Mouse (Mus musculus) kidney, adult 11 months (tissue): ENCODE measurements around the gene Pkp1.
A peak's percentile ranks its signal among the peaks of the same experiment; 100 is the strongest.

Source experiments
- DNase-seq: peaks from one replicate; pipeline ENCODE4 v3.0.0; 2022

Gene Pkp1

DNA sequence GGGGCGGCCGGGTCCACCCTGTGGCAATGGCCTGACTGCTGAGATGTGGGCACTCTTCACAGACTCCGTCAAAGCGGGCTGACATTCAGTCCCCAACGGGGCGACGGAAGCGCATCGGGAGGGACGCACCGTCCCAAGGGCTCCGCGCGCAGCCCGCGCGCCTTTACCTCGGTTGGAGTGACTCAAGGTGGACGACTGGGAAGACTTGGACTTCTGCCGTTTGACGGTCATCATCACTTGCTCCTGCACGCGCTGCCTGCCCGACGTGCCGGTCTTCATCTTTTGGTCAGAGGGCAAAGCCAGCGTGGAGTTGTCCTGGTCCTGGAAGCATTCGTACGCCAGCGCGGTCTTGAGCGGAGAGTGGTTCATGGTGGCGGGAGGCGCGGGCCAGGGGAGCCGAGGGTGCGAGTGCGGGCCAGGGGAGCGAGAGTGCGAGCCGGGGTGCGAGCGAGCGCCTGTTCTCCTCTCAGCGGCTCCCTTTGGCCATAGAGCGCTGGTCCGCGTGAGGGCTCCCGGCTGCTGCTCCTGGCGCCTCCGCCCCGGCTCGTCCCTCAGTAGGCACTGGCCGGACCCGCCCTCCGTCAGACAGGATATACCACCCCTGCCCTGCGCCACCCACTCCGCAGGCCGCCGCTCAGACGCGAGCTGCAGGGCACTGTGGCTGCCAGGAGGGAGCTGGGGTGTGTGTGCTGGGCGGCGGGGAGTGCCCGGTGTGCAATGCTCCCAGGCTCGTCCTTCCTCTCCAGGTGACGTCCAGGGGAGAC is at the start of gene Pkp1:
TSS of gene Pkp1 (minus strand) at position 564 of the 764 bp plus-strand sequence.
- no peak for DNase-seq

DNA sequence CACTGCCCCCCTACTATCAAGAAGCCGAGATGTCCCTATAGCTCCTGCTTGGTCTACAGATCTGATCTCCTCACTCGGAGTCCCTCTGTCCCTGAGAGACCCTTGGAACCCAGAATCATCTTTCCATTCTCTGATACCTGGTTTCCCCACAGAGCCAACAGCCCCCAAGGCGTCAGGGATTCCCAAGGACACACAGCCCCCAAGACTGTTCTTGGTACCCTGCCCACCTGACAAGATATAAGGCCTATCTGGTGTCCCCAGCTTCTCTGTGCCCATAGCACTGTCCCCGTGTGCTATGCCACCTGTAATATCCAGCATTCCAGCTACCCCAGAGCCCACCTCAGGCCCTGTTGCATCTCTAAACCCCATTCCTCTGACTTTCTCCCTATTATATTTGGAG is 48.7 kb upstream of the Pkp1 start:
- DNase-seq = no peak

DNA sequence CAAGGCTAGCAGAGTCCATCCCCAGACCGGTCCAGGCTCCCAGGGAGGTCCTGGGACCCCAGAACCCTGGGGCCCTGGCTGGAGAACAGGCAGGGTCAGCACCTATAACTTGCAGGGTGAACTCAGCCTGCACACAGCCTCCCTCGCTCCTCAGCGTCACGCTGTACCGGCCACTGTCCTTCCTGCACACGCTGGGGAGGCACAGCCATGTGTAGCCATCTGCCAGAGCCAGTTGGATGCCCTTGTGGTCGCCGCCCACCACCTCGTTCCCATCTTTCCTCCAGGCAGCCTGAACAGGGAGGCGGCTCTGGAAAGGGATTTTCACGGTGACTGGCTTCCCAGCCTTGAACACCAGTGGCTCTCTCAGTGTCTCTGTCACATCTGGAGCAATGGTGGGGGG is 45.6 kb upstream of the Pkp1 start:
- no peak for DNase-seq

DNA sequence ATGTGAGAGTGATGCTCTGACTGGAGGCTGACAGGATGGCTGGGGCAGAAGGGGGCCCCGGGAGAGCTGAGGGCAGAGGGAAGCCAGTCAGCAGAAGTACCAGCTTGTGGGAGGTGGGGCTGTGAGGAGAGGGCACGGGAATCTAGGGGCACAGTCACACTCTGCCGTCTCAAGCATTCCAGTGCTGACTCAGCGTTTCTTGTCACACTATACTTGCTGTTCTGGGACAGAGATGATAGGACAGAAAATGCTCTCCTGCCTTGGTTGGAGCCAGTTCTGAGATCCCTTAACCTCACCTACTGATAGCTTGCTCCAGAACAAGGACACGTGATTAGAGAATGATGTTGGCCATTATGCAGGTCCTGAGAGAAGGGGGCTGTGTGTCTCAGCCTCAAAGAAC is 44.2 kb upstream of the Pkp1 start:
- DNase-seq = no peak

DNA sequence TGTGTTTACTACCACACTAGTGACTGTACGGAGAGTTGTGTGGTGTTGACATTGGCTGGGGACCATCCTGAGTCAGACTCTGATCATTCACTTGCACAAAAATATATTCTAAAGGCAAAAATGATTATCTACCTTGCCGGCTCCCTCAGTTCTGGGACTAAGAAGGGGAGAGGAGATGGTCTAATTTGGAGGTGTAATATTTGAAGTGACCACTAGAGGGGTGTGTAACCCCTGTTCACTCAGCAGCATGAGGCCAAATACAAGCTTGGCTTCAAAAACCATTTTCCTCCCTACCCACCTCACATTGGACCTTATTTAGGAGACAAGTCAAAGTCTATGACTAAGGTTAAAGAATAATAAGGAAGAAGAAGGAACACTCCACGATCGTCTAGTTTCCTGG is 39.5 kb upstream of the Pkp1 start:
- no peak for DNase-seq

DNA sequence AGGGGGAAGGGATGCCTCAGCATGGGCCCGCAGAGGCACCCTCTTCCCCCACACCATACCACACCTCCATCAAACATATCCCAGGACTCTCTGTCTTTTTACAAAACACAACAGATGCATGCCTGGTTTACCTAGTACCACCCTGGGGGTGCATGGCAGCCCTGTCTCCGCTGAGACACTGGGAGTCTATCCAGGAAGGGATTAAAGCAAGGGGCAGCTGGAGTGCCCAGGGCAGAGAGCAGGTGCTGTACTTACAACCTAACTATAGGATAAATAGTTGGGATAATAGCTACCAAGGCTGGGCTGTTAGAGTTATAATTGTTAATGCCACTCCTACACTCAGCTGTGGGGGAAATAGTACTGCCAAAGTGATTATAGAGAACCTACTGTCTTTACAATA is 29.9 kb upstream of the Pkp1 start:
- no peak for DNase-seq

DNA sequence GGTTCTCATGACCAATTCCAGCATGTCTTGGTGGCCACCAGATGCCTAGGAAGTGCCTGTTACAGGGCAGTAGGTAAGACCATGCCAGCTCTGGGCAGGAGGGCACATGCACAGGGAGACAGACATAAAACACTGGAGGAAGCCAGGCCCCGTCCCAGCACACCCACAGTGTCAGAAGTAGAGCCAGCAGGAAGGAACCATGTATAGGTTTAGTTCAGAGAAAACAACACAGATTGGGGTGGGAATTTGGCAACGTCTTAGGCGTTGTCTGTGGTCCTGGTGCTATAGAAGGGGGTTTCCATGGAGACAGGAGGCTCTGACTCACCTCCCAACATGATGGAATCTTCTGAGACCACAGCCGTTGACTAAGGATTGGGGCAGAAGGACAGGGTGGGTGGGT is 27.2 kb upstream of the Pkp1 start:
- DNase-seq = no peak

DNA sequence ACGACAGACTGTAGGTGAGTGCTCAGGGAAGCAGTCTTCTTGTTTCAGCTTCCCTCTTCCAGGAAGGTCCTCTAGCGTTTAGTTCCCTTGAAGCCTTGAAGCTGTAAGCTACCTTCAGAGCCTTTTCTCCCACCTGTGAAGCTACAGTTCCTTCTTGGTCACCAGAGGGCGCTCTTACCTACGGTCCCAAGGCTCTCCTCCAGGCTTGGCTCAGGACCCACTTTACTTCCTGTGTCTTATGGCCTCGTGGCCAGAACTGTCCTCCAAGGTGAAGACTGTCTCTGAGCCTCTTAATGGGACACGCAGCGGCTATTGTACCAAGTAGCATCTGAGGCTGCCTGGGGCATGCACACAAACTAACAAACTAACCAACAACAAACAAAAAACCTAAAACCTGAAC is 26.7 kb upstream of the Pkp1 start:
- peak; percentile 16 for DNase-seq

DNA sequence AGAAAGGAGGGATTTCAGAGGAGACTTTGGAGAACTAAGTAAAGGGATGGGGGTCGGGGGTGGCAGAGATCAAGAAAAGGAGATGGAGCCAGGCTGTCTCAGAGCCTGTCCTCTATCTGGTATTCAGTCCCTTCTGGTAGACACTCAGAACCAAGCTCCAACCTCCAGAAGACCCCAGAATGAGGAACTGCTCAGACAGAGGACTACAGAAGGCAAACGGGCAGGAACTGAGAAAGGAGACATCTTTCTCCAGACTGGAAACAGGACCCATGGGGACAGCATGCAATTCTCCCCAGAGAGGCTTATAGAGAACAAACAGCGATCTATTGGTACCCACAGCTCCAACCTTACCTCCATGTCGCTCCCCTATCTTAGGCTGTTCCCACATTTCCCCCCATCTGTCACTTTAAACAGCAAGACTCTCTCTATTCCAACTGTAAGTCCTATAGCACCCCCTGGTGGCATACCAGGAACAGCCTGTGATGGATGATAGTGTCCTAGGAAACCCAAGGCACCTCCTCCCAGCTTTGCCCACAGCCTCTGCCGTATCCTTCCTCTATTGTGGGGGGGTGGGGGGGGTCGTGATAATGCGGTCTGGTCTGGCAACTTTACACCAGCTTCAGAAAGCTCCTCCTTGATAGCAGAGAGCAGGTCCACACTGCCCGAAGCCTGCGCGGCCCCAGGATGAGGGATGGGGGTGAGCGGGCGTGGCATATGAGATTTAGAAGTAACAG is 25.7 kb upstream of the Pkp1 start:
- DNase-seq = peak; percentile 47

DNA sequence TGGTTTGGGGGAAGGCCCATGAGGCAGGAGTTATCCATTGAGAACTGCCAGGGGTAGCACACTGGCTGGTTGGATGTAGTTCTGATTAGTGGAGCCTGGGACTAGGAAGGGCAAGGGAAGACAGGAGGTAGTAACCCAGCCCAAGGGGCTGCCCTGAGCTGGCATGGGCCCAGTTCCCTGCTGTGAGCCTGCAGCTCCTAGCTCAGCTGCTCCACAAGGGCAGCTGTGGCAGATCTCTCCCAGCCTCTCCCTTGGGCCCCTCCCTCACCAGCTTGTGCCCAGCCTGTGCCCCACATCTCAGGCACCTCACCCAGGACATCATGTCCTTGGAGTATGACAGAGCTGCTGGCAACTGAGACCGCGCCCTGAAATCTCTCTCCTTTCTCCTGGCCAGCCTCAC is 24.7 kb upstream of the Pkp1 start:
- no peak for DNase-seq

DNA sequence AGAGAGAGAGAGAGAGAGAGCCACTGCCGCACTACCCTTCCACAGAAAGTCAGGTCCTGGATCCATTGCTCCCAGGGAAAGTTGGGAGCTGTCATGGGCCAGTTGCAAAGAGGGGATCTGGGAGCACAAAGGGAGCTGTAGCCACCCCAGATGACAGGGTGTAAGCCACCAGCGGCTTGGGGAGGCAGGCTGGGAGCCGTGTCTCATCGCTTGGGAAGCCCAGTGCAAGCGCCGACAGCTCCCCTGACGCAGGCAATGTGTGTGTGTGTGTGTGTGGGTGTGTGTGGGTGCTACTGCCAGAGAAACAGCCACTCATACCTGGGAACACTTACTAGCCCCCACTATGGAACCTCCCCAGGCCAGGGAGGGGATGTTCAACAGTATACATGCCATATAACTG is 23.1 kb upstream of the Pkp1 start:
- no peak for DNase-seq

DNA sequence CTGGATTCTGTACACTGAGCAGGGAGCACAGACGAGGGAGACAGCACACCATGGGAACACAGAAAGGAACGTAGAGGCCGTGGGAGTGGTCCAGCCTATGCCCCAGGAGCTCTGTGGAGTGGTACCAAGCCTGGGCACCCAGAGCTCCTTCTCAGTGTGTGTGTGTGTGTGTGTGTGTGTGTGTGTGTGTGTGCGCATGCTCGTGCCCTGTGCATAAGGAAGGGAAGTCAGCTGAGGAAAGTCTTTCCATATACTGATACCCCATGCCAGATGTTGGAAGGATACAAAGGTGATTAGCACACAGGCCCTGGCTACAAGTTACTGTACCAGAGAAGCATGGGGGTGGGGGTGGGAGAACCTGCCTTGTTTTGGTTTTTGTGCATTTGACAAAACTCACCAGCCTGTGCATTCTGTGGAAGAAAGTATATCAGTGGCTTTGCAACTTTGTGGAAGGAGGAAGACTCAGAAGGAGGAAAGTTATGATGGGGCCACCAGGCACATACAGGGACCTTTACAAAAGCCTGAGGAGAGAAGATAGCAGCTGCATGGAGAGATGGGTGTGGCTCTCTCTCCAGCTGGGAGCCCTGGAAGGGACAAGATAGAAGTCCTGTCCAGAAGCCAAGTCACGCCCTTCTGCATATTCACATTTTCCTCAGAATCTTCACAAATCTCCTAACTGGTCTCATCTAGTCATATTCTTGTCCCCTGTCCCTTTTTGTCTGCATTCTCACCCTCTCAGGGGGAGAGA is 22.4 kb upstream of the Pkp1 start:
- DNase-seq = no peak

DNA sequence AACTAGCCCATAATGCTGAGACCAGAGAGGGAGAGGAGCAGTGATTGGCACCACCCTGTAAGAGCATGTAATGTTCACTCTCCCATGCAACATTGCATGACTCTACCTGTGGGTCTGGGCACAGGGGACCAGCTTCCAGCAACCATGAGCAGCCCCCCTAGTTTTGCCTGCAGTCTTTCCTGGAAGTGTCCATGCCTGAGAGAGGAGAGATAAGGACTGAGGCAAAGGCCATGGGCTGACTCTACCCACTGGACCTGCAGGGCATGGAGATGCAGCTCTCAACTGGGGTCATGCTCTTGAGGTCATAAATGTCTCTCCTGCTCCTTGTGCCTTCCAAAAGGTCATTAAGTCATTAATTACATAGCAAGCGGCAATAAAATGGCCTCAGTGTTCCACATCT is 17.1 kb upstream of the Pkp1 start:
- no peak for DNase-seq

DNA sequence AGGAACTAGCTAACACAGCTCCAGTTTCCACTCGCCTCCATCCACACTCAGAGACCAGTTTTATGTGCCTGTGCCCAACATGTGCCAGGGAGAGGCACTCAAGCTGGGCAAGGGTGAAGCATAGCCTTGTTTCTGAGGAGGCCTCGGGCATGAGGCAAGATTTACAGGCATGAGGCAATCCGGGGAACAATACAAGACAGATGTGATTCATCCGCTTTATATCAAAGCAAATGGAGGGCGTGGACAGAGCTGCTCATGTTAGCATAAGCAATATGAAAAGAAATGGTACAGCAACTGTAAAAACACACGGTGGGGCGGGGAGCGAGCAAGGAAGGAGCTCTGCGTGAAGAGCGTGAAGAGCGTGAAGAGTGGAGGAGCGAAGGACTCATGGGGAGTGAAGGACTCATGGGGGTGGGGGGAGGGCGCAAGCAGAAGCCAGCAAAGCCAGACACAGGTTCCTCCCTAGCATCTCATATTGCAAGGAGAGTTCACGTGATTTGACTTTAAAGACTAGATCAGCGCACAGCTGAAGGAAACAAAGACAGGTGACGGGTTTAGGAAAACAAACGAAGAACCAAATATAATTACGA is 14.8 kb upstream of the Pkp1 start:
- no peak for DNase-seq

DNA sequence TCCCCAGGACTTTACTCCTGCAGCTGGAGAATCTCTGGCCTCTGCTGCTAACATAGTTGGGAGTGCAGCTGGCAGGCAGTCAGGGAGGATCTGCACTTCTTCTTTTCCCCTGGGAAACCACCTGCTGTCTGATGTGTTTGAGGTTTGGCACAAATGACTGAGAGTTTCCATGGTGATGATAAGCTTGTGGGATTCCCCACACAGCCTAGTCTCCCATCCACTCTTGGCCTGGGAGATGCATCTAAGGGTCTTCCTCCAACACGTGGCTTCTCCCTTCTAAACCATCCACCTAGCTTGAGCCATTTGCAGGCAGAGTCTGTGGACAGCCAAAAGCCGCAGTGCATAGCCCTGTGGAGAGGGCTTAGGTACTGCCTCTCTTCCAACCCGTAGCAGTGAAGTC is 10.9 kb upstream of the Pkp1 start:
- DNase-seq = no peak

DNA sequence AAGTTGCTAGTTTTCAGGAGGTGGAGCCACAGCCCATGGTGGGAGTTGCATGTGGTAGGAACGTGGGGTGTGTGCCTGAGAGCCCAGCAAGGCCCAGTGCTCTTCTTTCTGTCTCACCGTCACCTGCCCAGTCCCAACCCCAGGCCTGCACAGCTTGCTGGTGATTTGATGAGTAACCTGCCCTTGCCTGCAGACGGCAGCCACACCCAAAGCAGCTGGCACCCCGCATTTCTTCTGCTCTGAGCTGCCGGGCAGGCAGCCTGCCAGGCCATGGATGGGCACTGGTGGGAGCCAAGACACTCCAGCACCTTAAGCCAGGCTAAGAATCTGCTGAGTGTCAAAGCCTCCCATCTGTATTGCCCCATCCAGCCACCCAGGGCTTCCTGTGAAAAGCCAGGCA is 6.8 kb upstream of the Pkp1 start:
- DNase-seq = no peak

DNA sequence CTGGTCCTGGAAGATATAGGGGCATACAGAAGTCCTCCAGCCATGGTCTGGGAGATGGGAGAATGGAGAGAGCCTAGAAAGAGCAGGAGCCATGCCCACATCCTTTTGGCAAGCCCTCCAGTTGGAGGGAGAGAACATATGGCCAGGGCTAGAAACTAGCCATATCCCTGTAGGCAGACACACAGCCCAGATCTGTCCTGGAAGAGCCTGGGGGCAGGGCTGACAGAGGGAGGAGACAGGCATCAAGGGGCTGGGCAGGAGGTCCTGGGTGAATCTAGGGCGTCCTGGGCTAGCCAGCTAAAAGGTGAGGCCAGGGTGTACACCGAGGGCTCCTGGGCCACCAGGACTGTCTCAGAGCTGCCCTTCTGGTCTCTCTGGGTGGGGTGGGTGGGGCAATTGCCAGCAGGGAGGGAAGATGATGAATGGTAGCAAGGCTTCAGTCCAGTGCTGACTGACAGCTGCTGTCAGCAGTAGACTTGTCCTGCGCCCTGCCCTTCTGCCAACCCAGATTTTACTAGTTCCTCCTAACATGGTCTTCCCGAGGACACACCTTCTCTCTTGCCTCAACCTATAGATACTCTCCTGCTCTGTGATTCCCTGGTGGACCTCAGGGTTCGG is 5.5 kb upstream of the Pkp1 start:
- DNase-seq = no peak

DNA sequence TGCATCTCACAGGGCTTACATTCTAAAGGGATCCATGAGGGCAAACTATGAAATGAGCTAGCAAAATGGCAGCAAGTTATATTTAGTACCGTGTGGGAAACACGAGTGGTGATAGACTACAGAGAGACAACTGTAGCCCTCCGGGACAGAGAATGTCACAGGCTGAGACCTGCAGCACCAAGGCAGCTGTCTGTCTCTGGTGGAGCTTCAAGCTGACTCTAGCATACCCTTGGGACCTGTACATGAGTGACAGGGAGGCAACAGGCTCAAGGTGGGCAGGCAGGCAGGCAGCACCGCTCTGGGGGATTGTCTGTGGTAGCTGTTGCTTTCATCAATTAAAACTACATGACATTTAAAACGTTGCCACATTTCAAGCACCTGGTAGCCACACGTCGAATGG is 4.2 kb upstream of the Pkp1 start:
- DNase-seq = no peak

DNA sequence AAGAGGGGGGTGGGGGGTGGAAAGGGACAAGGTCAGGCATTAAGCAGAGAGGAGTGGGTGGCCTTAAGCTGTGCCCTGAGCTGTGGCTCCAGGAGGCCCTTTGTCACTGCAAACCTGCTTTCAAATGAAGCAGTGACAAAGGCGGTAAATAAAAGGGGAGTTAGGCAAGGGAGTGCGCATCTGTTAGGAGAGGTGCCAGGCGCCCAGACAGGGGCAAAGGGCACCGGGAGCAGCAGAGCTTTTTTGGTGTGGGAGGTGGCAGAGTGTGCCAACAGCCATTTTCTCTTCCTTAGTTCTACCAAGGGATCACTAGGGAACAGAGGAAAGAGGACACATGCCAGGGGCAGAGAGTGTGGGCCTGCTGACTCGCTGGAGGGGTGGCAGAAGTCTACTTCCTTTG is 1.8 kb downstream of the Pkp1 start:
- no peak for DNase-seq

DNA sequence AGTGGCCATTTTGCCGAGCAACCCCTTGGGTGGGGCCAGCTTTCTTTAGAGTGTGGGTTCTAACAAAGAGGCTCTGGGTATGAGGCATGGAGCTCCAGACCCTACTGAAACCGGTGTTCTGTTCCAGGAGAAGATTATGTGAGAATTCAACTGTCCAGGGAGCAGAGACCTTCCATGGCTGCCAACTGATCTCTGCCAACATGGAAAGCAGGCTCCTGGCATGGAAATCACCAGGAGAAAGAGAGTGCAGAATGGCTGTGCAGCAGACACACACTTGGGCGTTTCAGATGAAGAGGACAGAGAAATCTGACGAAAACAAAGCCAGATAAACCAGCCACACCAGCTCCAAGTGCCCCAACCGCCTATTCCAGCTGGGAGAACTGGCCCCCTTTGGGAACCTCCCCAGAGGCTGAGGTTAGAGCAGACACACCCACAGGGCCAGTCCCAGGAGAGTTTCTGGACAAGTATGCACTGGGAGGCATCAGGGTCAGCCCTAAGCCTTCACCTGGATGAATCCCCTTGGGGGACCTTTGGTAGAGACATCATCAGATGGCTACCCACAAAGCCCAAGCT is 2.4 kb downstream of the Pkp1 start:
- no peak for DNase-seq

DNA sequence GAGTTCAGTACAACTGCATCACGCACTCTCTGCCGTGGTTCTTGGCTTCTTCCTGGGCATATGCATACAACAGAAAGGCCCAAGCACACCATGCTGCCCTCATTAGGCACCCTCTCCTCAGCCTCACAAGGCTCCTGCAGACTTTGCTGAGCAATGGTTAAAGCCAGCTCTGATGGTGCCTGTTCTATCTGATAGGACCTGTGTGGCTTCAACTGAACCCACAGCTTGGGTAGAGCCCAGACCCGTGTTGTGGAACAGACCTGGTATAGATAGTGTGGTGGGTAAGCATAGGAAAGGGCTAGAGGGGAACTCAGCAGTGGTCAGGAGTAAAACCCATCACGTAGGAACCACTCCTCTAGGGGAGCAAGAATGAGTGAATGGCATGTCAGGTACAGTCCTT is 5.3 kb downstream of the Pkp1 start:
- no peak for DNase-seq

DNA sequence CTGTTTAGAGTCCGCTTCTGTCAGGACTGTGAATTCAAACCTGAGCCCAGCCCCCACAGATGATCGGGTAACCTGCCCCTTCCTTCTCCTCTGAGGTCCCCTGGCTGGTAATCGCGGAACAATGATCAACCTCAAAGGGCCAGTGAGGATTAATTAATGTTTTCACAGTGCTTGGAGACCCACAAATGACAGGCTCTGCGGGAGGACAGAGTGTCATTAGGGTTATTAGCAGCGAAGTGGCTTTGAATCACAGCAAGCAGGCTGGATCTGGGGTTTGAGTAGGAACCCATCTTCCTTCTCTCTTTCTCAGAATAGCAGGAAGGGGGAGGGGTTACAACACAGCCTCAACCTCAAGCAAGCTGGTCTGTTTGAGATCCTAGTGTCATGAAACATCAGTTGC is 9.6 kb downstream of the Pkp1 start:
- no peak for DNase-seq

DNA sequence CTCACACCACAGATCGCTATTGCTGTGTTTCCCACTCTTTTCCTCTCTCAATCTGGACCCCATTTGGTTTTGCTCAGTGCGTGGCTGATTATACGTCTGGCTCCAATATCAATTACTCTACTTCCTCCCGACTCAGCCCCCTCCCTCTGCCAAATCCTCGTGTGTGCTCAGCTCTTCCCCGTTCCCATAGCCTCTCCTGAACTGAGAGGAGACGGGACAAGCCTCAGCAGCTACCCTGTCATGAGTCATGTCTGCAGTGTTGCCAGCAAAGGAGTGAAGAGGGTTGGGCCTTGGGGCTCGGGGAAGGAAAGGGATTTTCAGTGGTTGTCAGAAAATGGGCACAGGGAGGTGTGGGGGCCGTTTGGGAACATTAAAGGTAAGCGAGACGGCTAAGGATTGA is 12.3 kb downstream of the Pkp1 start:
- no peak for DNase-seq
